Mouse (Mus musculus) urinary bladder, adult 2 months (tissue): ENCODE data around the gene Kantr. TPM values are rescaled to one million over a fixed set of nuclear protein-coding genes. Genes with fewer than 3 reads are reported as not detected.

Source experiments
- DNase-seq: peaks from one replicate; pipeline ENCODE4 v3.0.0; 2022; ENCODE audit warnings: low spot score
- polyA plus RNA-seq: library from polyadenylated mRNA; depleted of rRNA; stranded (reverse); fragments of >200 nt; gene quantifications from 2 replicates; pipeline ENCODE4 v1.2.3, GENCODE M21; 2012; rRNA removed

Kantr gene
- polyA plus RNA-seq, 1 experiment = 14.1 TPM

- DNase-seq = no peak
These were observed 47.9 kb downstream of the Kantr start for GRCm38 (mm10) chrX:152279384-152279783.

- no peak for DNase-seq
These were observed 56.1 kb downstream of the Kantr start for GRCm38 (mm10) chrX:152271189-152271588.

Other genes starting within 250 kb of the Kantr start
- gene Iqsec2, start 183.2 kb downstream of the Kantr start, polyA plus RNA-seq = 8.3 and 10.7 TPM in 2 replicates
- gene Kdm5c, start 94.5 kb downstream of the Kantr start, polyA plus RNA-seq = 29.3 and 35.1 TPM in 2 replicates
- gene Tspyl2, start 14.9 kb upstream of the Kantr start, polyA plus RNA-seq = 61.4 and 72.4 TPM in 2 replicates
- gene Gpr173, start 41.2 kb upstream of the Kantr start, polyA plus RNA-seq = 4.7 and 4.8 TPM in 2 replicates
- gene Cldn34a, start 235.8 kb upstream of the Kantr start, polyA plus RNA-seq = not detected in 2 replicates